Mouse (Mus musculus): ENCODE data around the gene Gss. TPM values are rescaled to one million over a fixed set of nuclear protein-coding genes. Genes with fewer than 3 reads are reported as not detected.
"Not testable (repeated sequence)": the region's sequence is repeated elsewhere in the genome, so short reads cannot be mapped to it uniquely, and the experiment has no call there.

Gss gene
- polyA plus RNA-seq, 1 experiment = 55.3 TPM

DNA sequence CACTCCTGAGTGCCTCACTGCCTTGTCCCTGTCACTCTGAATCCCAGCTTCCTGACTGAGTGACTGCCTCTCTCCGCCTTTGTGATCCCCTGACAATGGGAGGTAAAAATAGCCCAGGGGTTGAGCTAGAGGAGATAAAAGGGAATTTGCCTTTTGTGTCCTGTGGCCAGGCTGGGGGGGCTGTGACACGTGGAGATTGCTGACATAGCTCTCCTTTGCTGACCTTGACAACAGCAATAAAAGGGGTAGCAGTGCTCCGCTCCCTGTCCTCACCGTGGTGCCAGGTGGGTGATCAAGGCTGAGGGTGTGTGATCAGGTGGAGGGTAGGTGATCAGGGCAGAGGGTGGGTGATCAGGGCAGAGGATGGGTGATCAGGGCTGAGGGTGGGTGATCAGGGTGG, 18.4 kb upstream of the Gss start, which contains the start of gene Myh7b:
Gene Myh7b, plus strand, starts transcription at position 235 of the 400 bp plus-strand sequence.
- no peaks in the 10 kb centered on the region for H3K36me3 ChIP-seq (ENCODE audit: control insufficient read depth, insufficient read depth)
- peaks cover 4% of the 10 kb centered on the region for H3K27me3 ChIP-seq (ENCODE audit: control insufficient read depth, insufficient read depth, insufficient read length)
- H3K4me2 ChIP-seq (ENCODE audit: low read depth) = peak within 1 kb of the TSS; percentile 84
- TF ChIP-seq CEBPB (IDR thresholded peaks at IDR 0.05; ENCODE audit: insufficient read depth, poor library complexity, severe bottlenecking) (no peak), REST (IDR thresholded peaks at IDR 0.05; ENCODE audit: insufficient read depth, insufficient read length) (no peak), MYOD1 (IDR thresholded peaks at IDR 0.05; ENCODE audit: control insufficient read depth in 1 of 3, insufficient read length in 2 of 3, low read depth in 2 of 3) (peak in 1 of 3 experiments; percentile 7), SRF (IDR thresholded peaks at IDR 0.05; ENCODE audit: control insufficient read depth, insufficient read length, low read depth) (no peak), USF1 (IDR thresholded peaks at IDR 0.05; ENCODE audit: low read depth) (no peak), POLR2A (IDR thresholded peaks at IDR 0.05; ENCODE audit: insufficient read length, low read depth) (no peak), TCF12 (IDR thresholded peaks at IDR 0.05; ENCODE audit: insufficient read depth, poor library complexity, severe bottlenecking) (no peak), E2F4 (IDR thresholded peaks at IDR 0.05; ENCODE audit: insufficient read depth) (no peak), MYOG (IDR thresholded peaks at IDR 0.05; ENCODE audit: control insufficient read depth in 1 of 3, insufficient read depth in 1 of 3, insufficient read length in 2 of 3, low read depth in 2 of 3) (peak in 1 of 3 experiments; percentile 18), POLR2AphosphoS2 (IDR thresholded peaks at IDR 0.05; ENCODE audit: insufficient read length, low read depth) (no peak), MAX (IDR thresholded peaks at IDR 0.05; ENCODE audit: low read depth) (no peak)
- no peaks in the 10 kb centered on the region for H3K79me2 ChIP-seq (ENCODE audit: control insufficient read depth, insufficient read depth)
- H3ac ChIP-seq (ENCODE audit: control insufficient read depth, insufficient read length) = no peak within 1 kb of the TSS
- peak within 1 kb of the TSS; percentile 18 for H3K4me3 ChIP-seq

DNA sequence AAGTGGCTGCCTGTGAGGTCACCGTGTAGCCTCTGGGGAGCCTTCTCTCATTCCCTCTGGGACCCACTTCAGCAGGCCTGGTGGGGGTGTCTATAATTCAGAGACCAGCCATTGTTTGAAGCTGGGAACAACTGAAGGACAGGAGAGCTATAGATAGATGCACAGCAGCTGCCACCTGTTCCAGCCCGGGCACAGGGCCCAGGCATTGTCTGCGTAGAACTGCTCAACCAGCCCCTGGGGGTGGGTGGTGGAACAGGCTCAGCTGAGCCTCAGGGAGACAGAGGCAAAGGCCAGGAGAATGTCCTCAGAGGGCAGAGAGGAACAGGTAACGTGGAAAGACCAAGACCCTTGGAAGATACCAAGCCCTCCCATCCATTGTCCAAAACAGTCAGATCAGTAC, 13.8 kb upstream of the Gss start:
- Histone ChIP-seq H3K27me3 (ENCODE audit: control insufficient read depth, insufficient read depth, insufficient read length) (peaks cover 4% of the 10 kb centered on the region), H3K79me2 (ENCODE audit: control insufficient read depth, insufficient read depth) (no peaks in the 10 kb centered on the region), H3ac (ENCODE audit: control insufficient read depth, insufficient read length) (no peak overlapping the region), H3K4me2 (ENCODE audit: low read depth) (peak overlapping the region; percentile 73), H3K4me3 (peak overlapping the region; percentile 7), H3K36me3 (ENCODE audit: control insufficient read depth, insufficient read depth) (no peaks in the 10 kb centered on the region)
- TF ChIP-seq POLR2AphosphoS2 (IDR thresholded peaks at IDR 0.05; ENCODE audit: insufficient read length, low read depth) (no peak), SRF (IDR thresholded peaks at IDR 0.05; ENCODE audit: control insufficient read depth, insufficient read length, low read depth) (no peak), TCF3 (IDR thresholded peaks at IDR 0.05; ENCODE audit: insufficient read length, low read depth) (peak; percentile 92), MYOD1 (IDR thresholded peaks at IDR 0.05; ENCODE audit: control insufficient read depth in 1 of 3, insufficient read length in 2 of 3, low read depth in 2 of 3) (peak; percentile 90 to 100 (median 99)), E2F4 (IDR thresholded peaks at IDR 0.05; ENCODE audit: insufficient read depth) (no peak), TCF12 (IDR thresholded peaks at IDR 0.05; ENCODE audit: insufficient read depth, poor library complexity, severe bottlenecking) (peak; percentile 92), MYOG (IDR thresholded peaks at IDR 0.05; ENCODE audit: control insufficient read depth in 1 of 3, insufficient read depth in 1 of 3, insufficient read length in 2 of 3, low read depth in 2 of 3) (peak; percentile 90 to 99 (median 98)), CEBPB (IDR thresholded peaks at IDR 0.05; ENCODE audit: insufficient read depth, poor library complexity, severe bottlenecking) (no peak)

DNA sequence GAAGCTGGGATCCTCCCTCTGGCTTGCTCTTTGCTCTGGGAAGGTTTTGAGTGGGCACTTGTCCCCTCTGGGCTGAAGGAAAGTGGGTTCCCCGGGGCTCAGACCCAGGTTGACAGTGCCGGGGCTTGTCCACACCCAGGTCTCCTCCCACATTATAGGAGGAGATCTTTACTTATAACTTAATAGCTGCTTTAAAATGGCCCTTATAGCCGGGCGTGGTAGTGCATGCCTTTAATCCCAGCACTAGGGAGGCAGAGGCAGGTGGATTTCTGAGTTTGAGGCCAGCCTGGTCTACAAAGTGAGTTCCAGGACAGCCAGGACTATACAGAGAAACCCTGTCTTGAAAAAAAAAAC, 12.6 kb upstream of the Gss start:
- H3K4me2 ChIP-seq (ENCODE audit: low read depth) = peak overlapping the region; percentile 73
- not testable (repeated sequence) for H3K4me3 ChIP-seq; H3ac ChIP-seq (ENCODE audit: control insufficient read depth, insufficient read length); H3K36me3 ChIP-seq (ENCODE audit: control insufficient read depth, insufficient read depth); H3K79me2 ChIP-seq (ENCODE audit: control insufficient read depth, insufficient read depth); H3K27me3 ChIP-seq (ENCODE audit: control insufficient read depth, insufficient read depth, insufficient read length)

DNA sequence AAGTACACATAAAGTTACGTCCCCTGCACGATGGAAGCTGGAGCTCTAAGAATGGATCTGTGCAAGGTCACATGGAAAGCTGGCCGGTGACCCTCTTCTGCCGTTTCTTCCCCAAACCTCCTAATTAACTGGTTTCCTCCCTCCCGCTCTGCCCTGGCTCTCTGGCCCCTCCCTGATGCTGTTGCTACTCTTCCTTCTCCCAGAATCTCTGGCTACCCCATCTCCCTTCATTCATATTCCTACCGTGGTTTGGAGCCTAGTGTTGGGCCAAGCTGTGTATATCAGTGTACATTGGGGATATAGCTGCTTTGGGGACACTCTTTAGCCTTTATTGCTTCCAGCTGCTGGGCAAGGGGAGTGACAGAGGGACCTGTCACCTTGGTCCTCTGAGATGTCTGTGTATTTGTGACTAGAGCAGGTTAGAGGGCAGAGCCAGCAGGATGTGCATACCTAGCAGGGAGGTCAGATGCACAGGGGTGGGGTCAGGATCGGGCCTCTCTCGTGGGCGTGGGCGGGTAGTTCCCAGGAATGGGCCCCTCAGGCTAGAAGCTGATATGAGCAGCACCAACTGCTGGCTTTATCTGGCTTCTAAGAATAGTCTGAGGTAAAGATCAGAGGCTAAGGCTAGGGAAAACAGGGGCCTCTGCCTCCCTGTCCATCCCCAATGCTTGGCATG, 12.1 kb upstream of the Gss start:
- H3K27me3 ChIP-seq (ENCODE audit: control insufficient read depth, insufficient read depth, insufficient read length) = peaks cover 4% of the 10 kb centered on the region

DNA sequence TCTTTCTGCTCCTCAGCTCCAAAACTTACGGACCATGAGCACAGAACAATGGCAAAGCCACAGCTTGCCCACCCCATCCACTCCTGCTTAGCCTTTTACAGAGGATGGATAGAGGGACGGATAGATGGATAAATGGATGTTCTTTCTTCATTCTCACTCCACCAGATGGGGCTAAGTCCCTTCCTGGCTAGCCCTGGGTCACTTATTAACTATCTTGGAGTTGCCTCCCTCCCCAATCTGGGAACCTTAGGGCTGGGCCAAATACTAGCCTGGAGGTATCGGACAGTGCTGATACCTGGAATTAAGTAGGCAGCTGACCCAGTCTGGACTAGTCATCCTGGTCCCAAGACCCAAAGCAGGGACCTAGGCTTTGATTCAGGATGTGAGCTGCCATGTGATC, 11.1 kb upstream of the Gss start:
- Histone ChIP-seq H3K36me3 (ENCODE audit: control insufficient read depth, insufficient read depth) (no peaks in the 10 kb centered on the region), H3K27me3 (ENCODE audit: control insufficient read depth, insufficient read depth, insufficient read length) (peaks cover 4% of the 10 kb centered on the region), H3K79me2 (ENCODE audit: control insufficient read depth, insufficient read depth) (no peaks in the 10 kb centered on the region), H3K4me2 (ENCODE audit: low read depth) (no peak overlapping the region), H3K4me3 (no peak overlapping the region), H3ac (ENCODE audit: control insufficient read depth, insufficient read length) (no peak overlapping the region)
- TF ChIP-seq MYOG (IDR thresholded peaks at IDR 0.05; ENCODE audit: control insufficient read depth in 1 of 3, insufficient read depth in 1 of 3, insufficient read length in 2 of 3, low read depth in 2 of 3) = no peak
- TF ChIP-seq POLR2AphosphoS2 (IDR thresholded peaks at IDR 0.05; ENCODE audit: insufficient read length, low read depth) = no peak
- no peak for TF ChIP-seq REST (IDR thresholded peaks at IDR 0.05; ENCODE audit: insufficient read depth, insufficient read length)
- no peak for TF ChIP-seq CEBPB (IDR thresholded peaks at IDR 0.05; ENCODE audit: insufficient read depth, poor library complexity, severe bottlenecking)
- no peak for TF ChIP-seq TCF3 (IDR thresholded peaks at IDR 0.05; ENCODE audit: insufficient read length, low read depth)
- TF ChIP-seq E2F4 (IDR thresholded peaks at IDR 0.05; ENCODE audit: insufficient read depth) = no peak
- TF ChIP-seq TCF12 (IDR thresholded peaks at IDR 0.05; ENCODE audit: insufficient read depth, poor library complexity, severe bottlenecking) = no peak
- no peak for TF ChIP-seq MAX (IDR thresholded peaks at IDR 0.05; ENCODE audit: low read depth)
- no peak for TF ChIP-seq USF1 (IDR thresholded peaks at IDR 0.05; ENCODE audit: low read depth)
- no peak for TF ChIP-seq SRF (IDR thresholded peaks at IDR 0.05; ENCODE audit: control insufficient read depth, insufficient read length, low read depth)
- no peak for TF ChIP-seq MYOD1 (IDR thresholded peaks at IDR 0.05; ENCODE audit: control insufficient read depth in 1 of 3, insufficient read length in 2 of 3, low read depth in 2 of 3)
- TF ChIP-seq POLR2A (IDR thresholded peaks at IDR 0.05; ENCODE audit: insufficient read length, low read depth) = no peak

More for the DNA sequence above, 12.1 kb upstream of the Gss start:
- H3ac ChIP-seq (ENCODE audit: control insufficient read depth, insufficient read length) = no peak overlapping the region
- H3K79me2 ChIP-seq (ENCODE audit: control insufficient read depth, insufficient read depth) = no peaks in the 10 kb centered on the region
- peak overlapping the region; percentile 24 for H3K4me2 ChIP-seq (ENCODE audit: low read depth)
- no peak overlapping the region for H3K4me3 ChIP-seq
- no peak for TF ChIP-seq USF1 (IDR thresholded peaks at IDR 0.05; ENCODE audit: low read depth)
- peak in 1 of 3 experiments; percentile 27 for TF ChIP-seq MYOD1 (IDR thresholded peaks at IDR 0.05; ENCODE audit: control insufficient read depth in 1 of 3, insufficient read length in 2 of 3, low read depth in 2 of 3)
- peak in 1 of 3 experiments; percentile 31 for TF ChIP-seq MYOG (IDR thresholded peaks at IDR 0.05; ENCODE audit: control insufficient read depth in 1 of 3, insufficient read depth in 1 of 3, insufficient read length in 2 of 3, low read depth in 2 of 3)
- TF ChIP-seq CEBPB (IDR thresholded peaks at IDR 0.05; ENCODE audit: insufficient read depth, poor library complexity, severe bottlenecking) = no peak
- no peaks in the 10 kb centered on the region for H3K36me3 ChIP-seq (ENCODE audit: control insufficient read depth, insufficient read depth)

All from myocyte (in vitro differentiated cells).